Comparison of ENCODE assay signal across 16 mouse cellular contexts in the genomic region with DNA sequence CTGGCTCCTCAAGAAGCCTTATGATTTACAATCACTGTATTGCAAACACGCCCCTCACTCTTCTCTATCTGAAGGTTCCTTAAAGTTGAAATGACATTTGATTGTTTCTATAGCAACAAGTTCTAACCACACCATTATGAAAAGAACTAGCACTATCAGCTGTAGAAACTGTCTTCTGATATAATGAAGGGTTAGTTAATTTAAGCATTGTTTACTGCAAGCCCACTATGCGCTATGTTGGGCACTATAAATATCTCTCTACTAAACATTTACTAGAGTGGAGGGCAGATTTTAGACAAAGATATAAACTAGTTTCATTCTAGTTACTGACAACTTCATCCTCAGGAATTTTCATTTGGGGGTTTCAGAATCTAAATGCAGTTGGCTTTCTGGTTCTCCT.
"Had no signal": no experiment of that assay in that cellular context is flagged by ENCODE, and none has a peak within 500 bp of the region (broad histone marks: within the 10 kb centered on the region; RNA-seq: fewer than 3 reads in every experiment).

No protein-coding gene starts in this region.

- DNase-seq: retina, postnatal 1 day; right cerebral cortex, adult 18-20 months; right cerebral cortex, postnatal 14 days; right cerebral cortex, postnatal 25 days; right cerebral cortex, postnatal 4 days; spleen, adult 18-20 months; thymus, adult 18-20 months; thymus, adult 2 months; thymus, postnatal 14 days; thymus, postnatal 25 days; thymus, postnatal 36 days; thymus, postnatal 4 days had no signal

- H3K27ac ChIP-seq: neural tube, embryonic 13.5 days; neural tube, embryonic 15.5 days; stomach, embryonic 15.5 days; stomach, postnatal 0 days had no signal

- H3K27me3 ChIP-seq: neural tube, embryonic 13.5 days; neural tube, embryonic 15.5 days; stomach, embryonic 15.5 days had no signal

- H3K9ac ChIP-seq: neural tube, embryonic 13.5 days; neural tube, embryonic 15.5 days; stomach, embryonic 15.5 days had no signal

- H3K4me2 ChIP-seq: neural tube, embryonic 13.5 days; neural tube, embryonic 15.5 days; stomach, embryonic 15.5 days had no signal

- H3K36me3 ChIP-seq: neural tube, embryonic 13.5 days; neural tube, embryonic 15.5 days; stomach, embryonic 15.5 days had no signal

- H3K9me3 ChIP-seq: neural tube, embryonic 13.5 days; neural tube, embryonic 15.5 days; stomach, embryonic 15.5 days had no signal

- H3K4me1 ChIP-seq: neural tube, embryonic 13.5 days; neural tube, embryonic 15.5 days; stomach, embryonic 15.5 days had no signal

- H3K4me3 ChIP-seq: neural tube, embryonic 13.5 days; neural tube, embryonic 15.5 days; stomach, embryonic 15.5 days had no signal
